Mouse (Mus musculus) brain, embryonic 14.5 days (tissue): ENCODE measurements at regions not wholly inside any gene's neighbourhood (a gene's known extent, or its start where the extent isn't known, plus 50 kb on each side); places are given as distances from the start of the nearest gene placed in this dataset.
A peak's percentile ranks its signal among the peaks of the same experiment; 100 is the strongest.
"Not testable (repeated sequence)": the region's sequence is repeated elsewhere in the genome, so short reads cannot be mapped to it uniquely, and the experiment has no call there.

ENCODE experiments used
- DNase-seq: peaks from one replicate; pipeline ENCODE4 v3.0.0-alpha.2; 2011; ENCODE audit warnings: low read depth
- CTCF ChIP-seq: fragments of 200-500 bp; IDR thresholded peaks from 2 replicates; pipeline ENCODE4 v1.5.1; 2012; ENCODE audit warnings: inconsistent platforms, mild to moderate bottlenecking, moderate library complexity, borderline replicate concordance; ENCODE audit not compliant: insufficient read depth, insufficient read length; ENCODE audit errors: extremely low read depth
- POLR2A ChIP-seq: fragments of 200-500 bp; IDR thresholded peaks from 2 replicates; pipeline ENCODE4 v1.6.1; 2012; ENCODE audit warnings: mild to moderate bottlenecking, inconsistent platforms, borderline replicate concordance; ENCODE audit not compliant: poor library complexity, insufficient read depth, insufficient read length, severe bottlenecking; ENCODE audit errors: extremely low read depth

DNA sequence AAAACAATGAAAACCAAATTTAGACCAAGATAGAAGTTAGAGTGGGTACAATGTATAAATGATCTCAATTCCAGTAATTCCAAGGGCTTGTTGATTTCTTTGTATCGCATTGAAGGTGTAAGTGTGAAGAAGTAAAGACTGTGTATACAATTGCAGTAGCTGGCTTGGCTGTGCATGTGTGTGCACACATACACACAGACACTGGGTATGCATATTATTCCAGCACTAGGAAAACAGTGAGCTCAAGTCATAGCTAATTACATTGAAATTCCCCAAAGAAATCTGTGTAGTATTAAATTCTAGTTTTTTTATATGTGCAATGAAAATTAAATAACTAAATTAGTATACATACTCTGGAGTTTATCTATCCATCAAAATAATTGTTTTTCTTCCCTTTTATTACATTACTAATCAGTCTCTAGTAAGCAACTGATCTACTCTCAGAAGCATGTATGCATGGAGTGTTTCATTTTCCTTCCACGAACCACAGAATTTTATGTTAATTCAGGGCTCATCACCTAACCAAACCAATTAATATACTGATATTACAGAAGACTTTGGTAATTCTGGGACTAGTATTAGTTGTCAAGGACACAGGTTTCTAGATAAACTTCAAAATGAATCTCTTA is 56.5 kb downstream of the Gm8797 start:
- DNase-seq, result no peak
- TF ChIP-seq CTCF (no peak), POLR2A (no peak)

DNA sequence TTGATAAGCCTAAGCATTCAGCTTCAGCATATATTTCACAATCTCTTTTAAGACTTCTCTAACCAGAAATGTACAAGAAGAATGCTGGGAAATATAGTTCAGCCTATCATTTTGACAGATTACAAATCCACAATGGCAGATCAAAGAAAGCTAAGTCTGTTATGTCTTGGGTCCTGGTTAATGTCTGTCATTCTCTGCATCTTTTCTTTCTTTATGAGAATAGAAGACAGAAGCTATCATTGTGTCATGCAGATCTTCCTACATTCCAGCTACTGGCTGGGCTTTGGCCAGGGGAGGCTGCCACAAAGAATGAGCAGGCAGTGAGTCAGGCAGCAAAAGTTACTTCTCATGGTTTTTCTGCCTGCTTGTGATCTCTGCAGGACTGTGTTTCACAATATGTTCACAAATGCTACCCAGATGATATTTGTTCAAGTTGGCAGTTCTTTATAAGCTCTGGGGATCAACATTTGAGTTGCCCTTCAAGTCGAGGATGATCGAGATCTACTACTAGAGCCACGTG is 60.5 kb downstream of the Gm8797 start:
- TF ChIP-seq CTCF, result no peak
- no peak for TF ChIP-seq POLR2A
- no peak for DNase-seq

DNA sequence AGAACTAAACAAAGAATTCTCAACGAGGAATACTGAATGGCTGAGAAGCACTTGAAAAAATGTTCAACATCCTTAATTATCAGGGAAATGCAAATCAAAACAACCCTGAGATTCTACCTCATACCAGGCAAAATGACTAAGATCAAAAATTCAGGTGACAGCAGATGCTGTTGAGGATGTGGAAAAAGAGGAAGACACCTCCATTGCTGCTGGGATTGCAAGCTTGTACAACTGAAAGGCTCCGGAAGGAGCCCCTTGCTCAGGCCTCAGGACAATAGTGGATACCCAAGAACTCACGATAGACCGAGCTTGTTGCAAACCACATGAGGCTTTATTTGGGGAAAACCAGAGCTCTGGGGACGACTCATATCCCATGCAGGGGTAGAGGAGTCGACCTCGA is 69.6 kb downstream of the Gm8797 start:
- DNase-seq, result not testable (repeated sequence)

DNA sequence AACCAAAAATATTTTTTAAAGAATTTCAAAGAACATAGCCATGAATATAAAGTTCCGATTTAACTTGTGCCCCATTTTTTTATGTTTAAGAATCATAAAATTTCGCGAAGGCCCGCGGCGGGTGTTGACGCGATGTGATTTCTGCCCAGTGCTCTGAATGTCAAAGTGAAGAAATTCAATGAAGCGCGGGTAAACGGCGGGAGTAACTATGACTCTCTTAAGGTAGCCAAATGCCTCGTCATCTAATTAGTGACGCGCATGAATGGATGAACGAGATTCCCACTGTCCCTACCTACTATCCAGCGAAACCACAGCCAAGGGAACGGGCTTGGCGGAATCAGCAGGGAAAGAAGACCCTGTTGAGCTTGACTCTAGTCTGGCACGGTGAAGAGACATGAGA is 109.6 kb downstream of the Gm8797 start:
- not testable (repeated sequence) for DNase-seq

DNA sequence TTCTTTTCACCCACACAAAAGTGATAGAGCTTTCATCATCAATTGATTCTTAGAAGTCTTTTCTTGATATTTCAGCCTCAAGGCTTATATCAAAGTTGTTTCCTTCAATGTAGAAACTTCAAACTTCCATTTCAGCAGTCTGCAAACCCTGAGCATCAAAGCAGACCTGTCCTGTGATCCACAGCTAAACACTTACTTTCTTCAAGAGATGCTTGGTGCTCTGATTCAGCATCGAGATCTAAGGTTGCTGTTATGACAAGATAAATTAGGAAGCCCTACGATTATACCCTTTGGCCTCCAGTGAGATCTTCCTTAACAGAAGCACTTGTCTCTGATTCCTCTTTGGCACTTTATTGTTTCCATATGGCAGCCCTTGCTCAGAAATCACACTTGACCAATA is 119.8 kb downstream of the Gm8797 start:
- no peak for TF ChIP-seq CTCF
- TF ChIP-seq POLR2A, result no peak
- peak; percentile 46 for DNase-seq

DNA sequence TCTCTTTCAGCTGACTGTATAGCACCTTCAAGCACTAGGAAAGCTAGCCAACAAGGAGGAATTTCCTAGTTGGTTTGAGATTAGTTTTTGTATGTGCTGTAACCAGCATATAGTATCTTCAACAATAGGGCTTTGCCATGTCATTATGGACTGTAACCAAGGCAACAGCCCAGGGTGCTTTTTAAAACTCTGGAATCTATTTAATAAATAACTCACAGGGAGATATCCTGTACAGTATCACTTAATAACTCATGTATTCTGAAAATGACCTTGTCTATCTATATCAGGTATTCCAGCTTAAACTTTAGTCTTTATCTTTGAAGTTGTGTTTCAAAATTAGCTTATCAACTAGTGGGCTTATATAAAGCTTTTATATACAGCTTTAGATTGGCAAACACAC is 128.5 kb downstream of the Gm8797 start:
- TF ChIP-seq POLR2A, result no peak
- no peak for TF ChIP-seq CTCF
- DNase-seq, result peak; percentile 5

DNA sequence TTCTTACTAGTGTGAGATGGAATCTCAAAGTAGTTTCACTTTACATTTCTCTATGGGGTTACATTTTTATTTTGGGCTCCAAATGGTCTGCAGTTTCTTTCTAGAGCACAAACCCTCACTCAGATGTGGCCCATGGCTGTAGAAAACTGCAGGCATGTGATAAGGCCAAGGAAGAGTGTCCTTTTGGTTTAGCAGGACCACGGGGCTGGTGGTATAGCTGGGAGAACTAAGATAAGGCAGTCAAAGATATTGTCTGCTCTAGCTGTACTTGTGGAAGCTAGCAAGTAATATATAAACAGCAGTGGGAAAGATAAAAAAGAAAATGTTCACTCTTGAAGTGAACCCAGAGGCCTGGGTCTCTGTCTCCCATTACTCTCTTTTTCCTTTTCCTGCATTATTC is 166.9 kb downstream of the Gm8797 start:
- no peak for DNase-seq
- no peak for TF ChIP-seq POLR2A
- no peak for TF ChIP-seq CTCF

DNA sequence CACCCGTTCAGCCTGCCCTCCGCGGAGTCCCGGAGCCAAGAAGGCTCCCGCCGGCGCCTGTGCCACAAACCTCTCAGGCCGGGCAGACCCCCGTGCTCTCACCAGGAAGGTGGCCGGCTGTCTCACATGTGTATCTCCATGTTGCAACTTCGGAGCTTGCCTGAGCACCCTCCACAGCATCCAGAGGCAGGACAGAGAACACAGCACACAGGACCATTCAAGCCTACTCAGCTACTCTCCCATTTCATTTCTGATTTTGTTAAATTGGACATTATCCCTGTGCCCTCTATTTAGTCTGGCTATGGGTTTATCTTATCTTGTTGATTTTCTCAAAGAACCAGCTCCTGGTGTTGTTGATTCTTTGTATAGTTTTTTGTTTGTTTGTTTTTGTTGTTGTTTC is 199.6 kb downstream of the Gm8797 start:
- not testable (repeated sequence) for DNase-seq

DNA sequence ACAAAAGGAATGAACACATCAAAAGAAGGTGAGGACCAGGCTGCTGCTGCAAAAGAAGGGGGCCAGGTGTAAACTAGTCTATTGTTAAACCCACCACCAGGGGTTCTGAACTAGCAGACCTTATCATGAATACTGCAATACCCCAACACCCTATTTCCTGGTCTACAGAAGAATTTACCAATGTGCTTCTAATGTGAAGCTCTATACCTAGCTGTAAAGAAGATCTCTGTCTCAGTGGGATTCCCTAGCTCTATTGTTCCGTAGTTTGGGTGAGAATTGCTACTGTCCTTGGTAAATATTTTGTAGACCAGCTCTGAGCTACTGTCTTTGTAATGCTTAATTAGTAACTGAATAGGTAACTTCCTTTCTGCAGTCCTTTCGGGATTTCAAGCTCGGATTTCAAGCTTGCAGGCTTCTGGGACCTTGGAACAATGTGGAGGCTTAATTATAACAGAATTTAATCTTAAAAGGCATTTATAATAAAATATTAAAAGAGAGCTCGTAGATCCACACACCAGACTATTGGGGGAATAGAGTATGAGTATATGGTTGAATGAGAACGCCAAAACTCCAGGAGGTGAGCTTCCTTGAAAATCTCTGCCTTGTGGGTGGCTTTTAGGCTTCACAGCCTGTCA is 238.5 kb downstream of the Gm8797 start:
- DNase-seq, result not testable (repeated sequence)

DNA sequence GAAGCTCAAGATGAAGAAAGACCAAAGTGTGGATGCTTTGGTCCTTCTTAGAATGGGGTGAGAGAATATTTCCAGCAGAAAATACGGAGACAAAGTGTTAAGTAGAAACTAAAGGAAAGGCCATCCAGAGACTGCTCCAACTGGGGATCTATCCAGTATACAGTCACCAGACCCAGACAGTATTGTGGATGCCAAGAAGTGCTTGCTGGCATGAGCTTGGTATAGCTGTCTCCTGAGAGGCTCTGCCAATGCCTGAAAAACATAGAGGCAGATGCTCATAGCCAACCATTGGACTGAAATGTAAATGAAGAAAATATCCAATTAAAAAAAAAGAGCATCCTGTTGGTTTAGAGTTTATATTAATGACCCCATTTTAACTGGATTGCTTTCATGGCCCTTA is 253.8 kb downstream of the Gm8797 start:
- peak; percentile 49 for DNase-seq
- TF ChIP-seq POLR2A (no peak), CTCF (no peak)

DNA sequence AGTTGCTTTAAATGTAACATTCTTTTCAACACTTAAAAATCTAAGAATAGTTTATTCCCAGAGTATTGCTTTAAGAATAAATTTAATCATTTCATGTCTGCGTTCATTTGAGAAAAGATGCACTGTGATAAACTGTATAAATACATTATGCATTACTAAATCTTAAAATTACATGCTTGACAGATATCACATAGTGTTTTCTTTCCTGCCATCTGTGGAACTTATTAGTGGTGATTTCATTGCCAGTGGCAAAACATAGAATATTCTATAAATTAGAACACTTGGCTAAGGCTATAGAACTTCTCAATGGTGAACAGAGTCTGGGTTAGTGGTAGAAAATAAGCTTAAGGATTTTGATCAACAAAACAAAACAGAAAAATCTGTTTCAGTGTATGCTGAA is 268.1 kb downstream of the Gm8797 start:
- peak; percentile 61 for DNase-seq
- no peak for TF ChIP-seq CTCF
- no peak for TF ChIP-seq POLR2A

DNA sequence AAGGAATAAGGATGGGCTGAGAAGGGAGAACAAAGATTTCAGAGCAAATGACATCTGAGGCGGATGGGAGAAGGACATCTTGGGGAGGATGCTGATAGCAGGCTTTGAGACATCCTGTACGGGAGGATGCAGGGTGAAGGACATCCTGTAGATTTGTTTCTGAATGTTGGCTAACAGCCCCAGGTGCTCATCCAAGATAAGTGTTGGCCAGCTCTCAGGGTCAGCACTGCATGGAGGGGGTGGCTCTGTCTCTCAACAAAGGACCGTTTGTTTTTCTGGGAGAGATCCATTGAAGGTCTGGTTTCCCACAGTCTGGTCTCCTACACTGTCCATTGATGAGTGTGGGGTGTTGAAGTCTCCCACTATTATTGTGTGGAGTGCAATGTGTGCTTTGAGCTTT is 290.7 kb downstream of the Gm8797 start:
- DNase-seq, result not testable (repeated sequence)

DNA sequence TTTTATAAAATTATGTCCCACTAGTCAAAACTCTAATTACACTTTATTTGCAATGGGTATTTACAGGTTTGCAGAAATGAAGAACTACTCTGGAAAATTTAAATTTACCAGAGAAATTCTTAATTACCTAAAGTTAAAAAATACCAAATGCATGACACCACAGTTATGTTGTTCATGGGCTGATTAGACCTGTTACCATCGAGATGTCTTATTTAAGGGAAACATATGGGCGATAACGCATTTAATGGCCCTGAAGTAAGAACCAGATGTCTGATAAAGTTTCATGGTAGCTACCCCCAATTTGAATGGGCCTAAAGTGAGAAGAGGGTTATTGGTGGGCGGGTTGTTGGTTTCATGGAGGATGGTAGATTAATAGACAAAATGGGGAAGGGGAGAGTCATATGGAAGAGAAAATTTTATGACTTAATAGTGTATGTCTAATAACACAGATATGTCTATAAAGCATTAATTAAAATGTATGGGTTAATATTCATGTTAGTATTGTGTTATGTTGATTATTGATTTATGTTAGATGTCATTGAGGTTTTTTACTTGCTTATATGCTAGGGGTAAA is 299.0 kb downstream of the Gm8797 start:
- no peak for TF ChIP-seq POLR2A
- TF ChIP-seq CTCF, result no peak
- DNase-seq, result no peak
